In the genomic region with DNA sequence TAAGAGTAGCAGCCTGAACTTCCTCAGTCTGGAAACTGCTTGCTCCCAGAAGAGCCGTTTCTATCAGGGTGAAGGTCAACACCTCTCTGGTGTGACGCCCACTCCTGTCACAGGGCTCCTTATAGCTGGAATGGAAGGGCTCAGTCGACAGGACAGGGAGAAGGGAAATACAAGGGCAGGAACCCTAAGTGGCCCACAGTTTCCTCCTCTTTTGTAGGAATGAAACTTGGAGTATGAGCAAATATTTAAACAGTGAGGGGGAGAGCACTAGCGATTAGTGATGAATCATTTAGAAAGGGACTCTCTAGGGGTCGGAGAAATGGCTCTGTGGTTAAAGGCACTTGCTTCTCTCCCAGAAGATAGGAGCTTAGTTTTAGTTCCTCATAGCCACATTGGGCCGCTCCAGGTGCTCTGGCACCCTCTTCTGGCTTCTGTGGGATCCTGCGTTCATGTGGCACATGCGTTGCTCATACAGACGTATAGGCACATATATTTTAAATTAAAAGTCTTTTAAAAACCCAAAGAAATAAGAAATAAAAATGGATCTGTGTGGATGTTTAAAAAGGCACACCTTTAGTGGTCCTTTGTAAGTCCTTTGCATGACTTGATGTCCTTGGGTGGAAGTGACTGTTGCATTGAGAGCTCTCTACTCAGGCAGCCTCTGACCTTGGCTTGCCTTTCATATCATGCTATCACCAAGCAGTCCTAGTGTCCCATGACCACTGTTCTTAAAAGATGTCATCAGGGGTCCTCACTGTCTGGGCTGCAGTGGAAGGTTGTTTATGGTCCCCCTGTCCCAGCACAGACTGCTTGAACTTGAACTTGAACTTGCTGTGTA, we compare ENCODE assay signal across 8 mouse cellular contexts. TPM values are rescaled to one million over a fixed set of nuclear protein-coding genes. Genes with fewer than 3 reads are reported as not detected.
DNase-seq lines count a peak whose midpoint lies in the region; ATAC-seq and TF ChIP-seq lines count a peak whose summit lies in the region.
"Had no signal": no experiment of that assay in that cellular context is flagged by ENCODE, and none has a peak within 500 bp of the region (broad histone marks: within the 10 kb centered on the region; RNA-seq: fewer than 3 reads in every experiment).

No protein-coding gene starts in this region.

- H3K9me3 ChIP-seq in embryonic facial prominence, embryonic 14.5 days (ENCODE audit: control insufficient read depth, low read length), result no peaks in the 10 kb centered on the region
- H3K9me3 ChIP-seq: hindbrain, embryonic 15.5 days had no signal

- no peak overlapping the region for H3K4me3 ChIP-seq in embryonic facial prominence, embryonic 14.5 days (ENCODE audit: low read depth, low read length)
- no peak overlapping the region for H3K4me3 ChIP-seq in thymus, adult 2 months (ENCODE audit: control insufficient read depth, insufficient read depth, low read length)
- H3K4me3 ChIP-seq: hindbrain, embryonic 15.5 days had no signal

- H3K9ac ChIP-seq in embryonic facial prominence, embryonic 14.5 days (ENCODE audit: low read depth, low read length), result no peak overlapping the region
- H3K9ac ChIP-seq: hindbrain, embryonic 15.5 days had no signal

- H3K27ac ChIP-seq in embryonic facial prominence, embryonic 14.5 days (replicated peaks; ENCODE audit: low read depth, low read length), result no peak overlapping the region
- H3K27ac ChIP-seq in thymus, adult 2 months (ENCODE audit: control insufficient read depth, insufficient read depth, low read length), result no peak overlapping the region
- H3K27ac ChIP-seq: hindbrain, embryonic 15.5 days had no signal

- 30% methylated on average over 9 of the region's 9 CpGs for WGBS in embryonic facial prominence, embryonic 14.5 days
- 5% methylated on average over 9 of the region's 9 CpGs for WGBS in thymus, adult 2 months

- no peak for TF ChIP-seq CTCF in thymus, adult 2 months (IDR thresholded peaks at IDR 0.05; ENCODE audit: borderline replicate concordance, control insufficient read depth, extremely low read depth, insufficient read depth, low read length, poor library complexity)

- DNase-seq in left cerebral cortex, adult 18-20 months (ENCODE audit: low spot score in 2 of 2), result peak; percentile 23 to 47
- DNase-seq in left cerebral cortex, adult 11 months (ENCODE audit: low spot score), result no peak
- peak; percentile 45 for DNase-seq in Muller cell, postnatal 12 days (ENCODE audit: inconsistent ontology term)
- peak; percentile 68 for DNase-seq in embryonic facial prominence, embryonic 14.5 days (ENCODE audit: low spot score)
- DNase-seq in kidney, postnatal 14 days, result peak; percentile 68
- DNase-seq in lung, postnatal 25 days (ENCODE audit: low spot score), result peak; percentile 78
- peak; percentile 69 for DNase-seq in thymus, adult 2 months

- ATAC-seq in embryonic facial prominence, embryonic 14.5 days (ENCODE audit: low read depth), result 0 out of 2 replicates have a peak, but pooled peaks have one; percentile 37

- no peak overlapping the region for H3K4me2 ChIP-seq in embryonic facial prominence, embryonic 14.5 days (ENCODE audit: low read depth, low read length)
- H3K4me2 ChIP-seq: hindbrain, embryonic 15.5 days had no signal

- no peaks in the 10 kb centered on the region for H3K27me3 ChIP-seq in embryonic facial prominence, embryonic 14.5 days (replicated peaks; ENCODE audit: control insufficient read depth, insufficient read depth, low read length)
- H3K27me3 ChIP-seq in thymus, adult 2 months (ENCODE audit: control insufficient read depth, insufficient read depth, low read length), result no peaks in the 10 kb centered on the region
- H3K27me3 ChIP-seq: hindbrain, embryonic 15.5 days had no signal

- no peak for TF ChIP-seq POLR2A in thymus, adult 2 months (IDR thresholded peaks at IDR 0.05; ENCODE audit: control insufficient read depth, extremely low read depth, insufficient read depth, low read length, poor library complexity)

- H3K36me3 ChIP-seq in embryonic facial prominence, embryonic 14.5 days (ENCODE audit: control insufficient read depth, insufficient read depth, low read length), result no peaks in the 10 kb centered on the region
- H3K36me3 ChIP-seq in thymus, adult 2 months (ENCODE audit: control insufficient read depth, insufficient read depth, low read length), result no peaks in the 10 kb centered on the region
- H3K36me3 ChIP-seq: hindbrain, embryonic 15.5 days had no signal

- no peaks in the 10 kb centered on the region for H3K4me1 ChIP-seq in embryonic facial prominence, embryonic 14.5 days (ENCODE audit: control insufficient read depth, insufficient read depth, low read length)
- H3K4me1 ChIP-seq in thymus, adult 2 months (replicated peaks; ENCODE audit: control insufficient read depth, insufficient read depth, low read length), result peaks cover 20% of the 10 kb centered on the region

RNA-seq across cellular contexts. Expression of gene Adgrg1, which starts 19.4 kb away (rescaled TPM):
- total RNA-seq in left cerebral cortex, adult 18-20 months (2021), result 10 to 100 TPM; 81.2 to 81.3 TPM
- polyA plus RNA-seq in embryonic facial prominence, embryonic 14.5 days (2014; fragmentation: Nextera tagmentation; extraction: Ambion mirVana), result 16.3 and 18.8 TPM in 2 replicates
- polyA plus RNA-seq in thymus, adult 2 months (2012; rRNA removed), result 146 and 166 TPM in 2 replicates

RNA-seq across cellular contexts. Expression of gene Adgrg5, which starts 31.6 kb away (rescaled TPM):
- total RNA-seq in left cerebral cortex, adult 18-20 months (2021), result not detected
- polyA plus RNA-seq in embryonic facial prominence, embryonic 14.5 days (2014; fragmentation: Nextera tagmentation; extraction: Ambion mirVana), result 0.21 TPM in 2 replicates
- 37.5 and 40.5 TPM in 2 replicates for polyA plus RNA-seq in thymus, adult 2 months (2012; rRNA removed)

RNA-seq across cellular contexts. Expression of gene Ccdc102a, which starts 37.2 kb away (rescaled TPM):
- 1 to 10 TPM; 1.5 to 1.9 TPM for total RNA-seq in left cerebral cortex, adult 18-20 months (2021)
- 38.5 and 49.5 TPM in 2 replicates for polyA plus RNA-seq in embryonic facial prominence, embryonic 14.5 days (2014; fragmentation: Nextera tagmentation; extraction: Ambion mirVana)
- polyA plus RNA-seq in thymus, adult 2 months (2012; rRNA removed), result 6.8 and 7.2 TPM in 2 replicates

Comparison
In these comparisons a context has a peak if more than half of its experiments do, and no peak if none do; other contexts are left out.
1. RNA of gene Adgrg5, which starts 31.6 kb away (polyA plus RNA-seq): 37.5 to 40.5 TPM in thymus, adult 2 months; 0.21 TPM in embryonic facial prominence, embryonic 14.5 days; every median in the first group is over 10 times any median in the second.